Mouse (Mus musculus) embryonic fibroblast, embryonic 13.5 days (primary cell): Measurements from ENCODE around the gene Oas1f.

Source experiments
- CTCF ChIP-seq: IDR thresholded peaks from 2 replicates; pipeline ENCODE4 v1.5.1; 2011; ENCODE audit warnings: mild to moderate bottlenecking, control low read depth, low read length, moderate library complexity, borderline replicate concordance; ENCODE audit not compliant: insufficient read depth
- POLR2A ChIP-seq: IDR thresholded peaks from 2 replicates; pipeline ENCODE4 v1.6.1; 2011; ENCODE audit warnings: low read depth, mild to moderate bottlenecking, control low read depth, low read length, moderate library complexity

GRCm38 (mm10) chr5:120871469-120871868, 24.3 kb downstream of the Oas1f start:
- TF ChIP-seq CTCF (no peak), POLR2A (no peak)
